Mouse (Mus musculus) layer of hippocampus, adult 18-20 months (tissue): ENCODE measurements at regions not wholly inside any gene's neighbourhood (a gene's known extent, or its start where the extent isn't known, plus 50 kb on each side); places are given as distances from the start of the nearest gene placed in this dataset.

Source experiments
- DNase-seq, 2 experiments: peaks; one replicate each; pipeline ENCODE4 v3.0.0; 2022; ENCODE audit warnings: low spot score in 2 of 2

GRCm38 (mm10) chr8:107642241-107642640, 54.0 kb upstream of the Psmd7 start:
- no peak for DNase-seq

- no peak for DNase-seq
Measured at GRCm38 (mm10) chr8:107647936-107648335, 59.7 kb upstream of the Psmd7 start.

DNA sequence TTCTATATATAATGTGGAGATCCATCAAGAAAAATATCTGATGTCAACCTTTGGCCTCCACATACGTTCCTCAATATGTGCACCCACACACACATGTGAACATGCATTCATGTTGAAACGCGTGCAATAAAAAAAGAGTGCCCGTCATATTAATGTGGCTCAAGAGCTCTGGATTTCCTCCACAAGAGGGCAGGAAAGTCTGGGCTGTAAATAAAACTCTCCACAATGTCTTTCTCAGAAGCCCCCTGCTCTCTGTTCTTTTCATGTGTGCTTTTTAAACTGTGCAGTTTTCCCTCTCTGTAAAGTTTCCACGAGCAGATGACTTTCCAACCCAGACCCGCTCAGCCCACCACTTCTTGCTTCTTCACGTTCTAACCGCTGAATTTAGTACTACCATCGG, 62.0 kb upstream of the Psmd7 start:
- no peak for DNase-seq

DNA sequence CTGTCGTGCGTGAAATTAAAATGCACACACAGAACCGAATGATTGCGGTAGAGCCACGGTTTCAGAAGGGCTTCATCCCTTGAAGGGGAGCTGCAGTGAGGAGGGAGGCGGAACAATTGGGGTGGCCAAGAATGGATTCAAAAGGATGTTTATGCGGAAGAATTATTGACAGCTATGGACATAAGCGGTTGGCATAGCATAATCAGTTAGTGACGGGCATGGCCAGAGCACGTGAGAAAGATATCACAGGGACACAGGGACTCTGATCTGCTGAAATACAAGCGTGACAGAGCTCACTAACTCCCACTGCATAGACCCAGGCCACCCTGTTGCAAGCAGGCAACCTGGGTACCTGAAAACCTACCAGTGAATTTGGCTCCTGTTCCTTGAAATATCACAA, 63.2 kb upstream of the Psmd7 start:
- no peak for DNase-seq

- DNase-seq, result no peak
Measured at GRCm38 (mm10) chr8:107652226-107652625, 64.0 kb upstream of the Psmd7 start.

GRCm38 (mm10) chr8:107653711-107654110, 65.4 kb upstream of the Psmd7 start:
- DNase-seq, result no peak

DNA sequence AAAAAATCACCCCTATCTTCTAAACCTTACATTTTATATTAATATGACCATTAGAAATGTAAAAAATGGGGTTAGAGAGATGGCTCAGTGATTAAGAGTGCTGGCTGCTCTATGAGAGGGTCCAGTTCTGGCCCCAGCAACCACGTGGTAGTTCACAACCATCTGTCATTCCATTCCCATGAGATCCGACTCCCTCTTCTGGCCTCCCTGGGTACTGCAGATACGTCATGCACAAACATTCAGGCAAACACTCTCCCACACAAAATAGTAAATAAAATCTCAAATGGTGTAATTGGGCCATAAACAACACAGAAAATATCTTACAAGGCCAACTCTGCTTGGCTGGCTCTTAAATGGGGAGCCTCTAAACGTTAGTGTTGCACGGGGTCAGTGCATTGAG, 68.4 kb upstream of the Psmd7 start:
- no peak for DNase-seq

- DNase-seq, result no peak
Measured at GRCm38 (mm10) chr8:107657741-107658140, 69.5 kb upstream of the Psmd7 start.

GRCm38 (mm10) chr8:107658386-107658785, 70.1 kb upstream of the Psmd7 start:
- no peak for DNase-seq

DNA sequence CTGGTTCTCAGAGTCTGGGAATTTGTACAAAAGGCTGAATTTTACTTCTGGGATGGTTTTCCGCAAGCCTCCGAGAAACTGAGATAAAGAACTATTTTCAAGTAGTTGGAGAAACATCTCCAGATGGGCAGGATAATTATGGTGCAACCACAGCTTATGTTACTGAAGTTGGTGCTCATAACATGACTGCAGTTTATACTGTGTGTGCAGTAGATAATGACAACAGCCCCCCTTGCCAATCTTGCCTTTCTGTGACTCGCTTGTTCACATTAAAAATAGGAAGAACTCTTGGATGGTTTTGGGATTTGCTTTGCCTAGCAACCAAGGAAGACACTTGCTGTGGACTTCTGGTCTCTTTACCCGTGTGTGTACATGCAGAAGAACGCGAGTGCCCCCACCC, 72.4 kb upstream of the Psmd7 start:
- peak in 1 of 2 experiments; percentile 10 for DNase-seq

DNA sequence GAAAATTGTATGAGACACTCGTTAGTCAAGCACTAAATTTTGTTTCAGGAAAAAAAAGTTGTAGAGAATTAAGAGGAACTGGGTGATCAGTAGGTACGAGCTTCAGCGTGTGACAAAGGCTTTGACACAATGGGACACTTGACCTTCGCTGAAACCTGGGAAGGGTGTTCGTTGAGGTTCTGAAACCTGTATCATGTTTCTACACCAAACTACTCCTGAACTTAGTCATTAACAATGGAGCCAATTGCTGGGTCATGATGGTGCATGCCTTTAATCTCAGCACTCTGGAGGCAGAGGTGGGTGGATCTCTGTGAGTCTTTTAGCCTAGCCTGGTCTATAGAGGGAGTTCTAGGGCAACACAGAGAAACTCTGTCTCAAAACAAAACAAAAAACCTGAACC, 81.3 kb upstream of the Psmd7 start:
- no peak for DNase-seq

DNA sequence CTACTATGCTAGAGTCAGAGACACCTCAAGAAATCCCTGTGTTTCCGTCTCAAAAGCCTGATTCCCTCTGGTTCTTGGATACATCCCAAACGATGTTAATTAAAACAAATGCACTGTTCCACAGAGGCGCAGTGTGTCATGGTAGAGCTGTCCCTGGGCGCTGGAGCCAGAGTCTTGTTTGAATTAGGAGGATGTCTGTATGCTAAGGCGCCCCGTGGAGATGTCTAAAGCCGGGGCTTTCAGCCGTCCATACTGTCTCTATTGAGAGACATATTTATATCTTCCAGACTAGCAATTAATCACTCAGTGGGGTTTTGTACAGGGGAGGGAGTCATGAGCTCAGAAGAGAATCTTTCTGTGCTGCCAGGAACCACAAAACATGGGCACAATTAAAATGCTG, 83.2 kb upstream of the Psmd7 start:
- no peak for DNase-seq

GRCm38 (mm10) chr8:107672691-107673090, 84.4 kb upstream of the Psmd7 start:
- DNase-seq, result no peak

GRCm38 (mm10) chr8:107682066-107682465, 93.8 kb upstream of the Psmd7 start:
- DNase-seq, result no peak

DNA sequence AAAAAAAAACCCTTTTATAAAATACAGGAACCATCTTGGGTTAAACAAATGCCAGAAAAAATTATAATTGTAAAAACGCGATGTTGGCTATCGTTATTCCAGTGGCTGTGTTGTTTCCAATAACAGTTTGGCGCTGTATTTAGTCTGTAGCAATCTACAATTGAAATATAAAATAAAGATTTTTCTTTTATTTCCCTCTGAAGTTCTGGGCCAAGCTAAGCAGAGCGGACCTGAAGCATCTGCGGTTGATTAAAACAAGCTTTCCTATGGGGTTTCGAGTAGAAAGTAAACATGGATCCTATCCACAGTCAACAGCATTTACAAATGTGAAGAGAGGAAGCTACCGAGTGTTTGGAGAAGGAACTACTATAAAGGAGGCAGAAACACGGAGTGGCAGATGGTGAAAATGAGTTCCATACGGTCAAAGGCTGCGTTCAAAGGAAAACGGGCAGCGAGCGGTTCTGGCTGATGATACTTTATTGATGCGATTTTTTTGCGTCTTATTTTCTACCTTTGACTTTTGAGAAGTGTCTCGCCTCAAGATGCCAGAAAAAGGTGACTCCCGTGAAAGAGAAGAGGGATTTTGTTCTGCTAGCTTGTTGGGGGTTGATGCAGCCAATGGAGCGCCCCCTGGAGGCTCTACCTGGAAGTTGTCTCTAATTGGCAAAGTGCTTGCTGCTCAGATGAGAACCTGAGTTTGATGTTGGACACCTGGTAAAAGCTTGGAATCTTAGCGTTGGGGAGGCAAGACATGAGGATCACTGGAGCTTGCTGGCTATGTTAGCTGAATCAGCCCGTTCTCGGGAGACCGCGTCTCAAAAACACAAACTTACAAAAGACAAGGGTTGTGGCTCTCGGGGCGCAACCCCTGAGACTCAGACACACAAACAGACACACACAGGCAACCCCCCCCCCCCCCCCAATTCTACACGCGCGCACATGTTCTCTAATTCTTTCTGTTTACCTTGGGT, 96.7 kb upstream of the Psmd7 start:
- DNase-seq, result peak; percentile 10 to 63

DNA sequence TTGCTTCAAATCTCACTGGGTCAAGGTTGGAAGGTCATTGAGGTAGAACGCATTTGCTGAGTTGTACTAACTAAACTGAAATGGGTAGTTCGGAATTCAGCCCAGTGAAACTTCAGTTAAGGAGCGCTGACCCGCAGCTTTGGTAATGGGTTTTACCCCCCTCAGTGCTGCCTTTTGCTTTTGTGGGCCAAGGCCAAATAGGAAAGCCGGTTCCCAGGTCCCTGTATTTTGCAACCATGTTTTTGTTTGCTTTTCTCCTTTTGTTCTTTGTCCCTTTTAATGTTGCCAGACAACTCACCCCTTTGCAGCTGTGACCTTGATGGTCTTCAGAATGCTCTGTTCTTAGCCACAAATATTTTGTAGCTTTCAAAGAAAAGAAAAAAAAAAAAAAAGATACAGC, 98.7 kb upstream of the Psmd7 start:
- no peak for DNase-seq

GRCm38 (mm10) chr8:107687529-107687928, 99.3 kb upstream of the Psmd7 start:
- DNase-seq, result peak in 1 of 2 experiments; percentile 19

- no peak for DNase-seq
Measured at GRCm38 (mm10) chr8:107689020-107689419, 100.8 kb upstream of the Psmd7 start.

- peak; percentile 9 to 43 for DNase-seq
Measured at GRCm38 (mm10) chr8:107691251-107691650, 103.0 kb upstream of the Psmd7 start.

- DNase-seq, result no peak
Measured at GRCm38 (mm10) chr8:107696384-107697346, 108.4 kb upstream of the Psmd7 start.

DNA sequence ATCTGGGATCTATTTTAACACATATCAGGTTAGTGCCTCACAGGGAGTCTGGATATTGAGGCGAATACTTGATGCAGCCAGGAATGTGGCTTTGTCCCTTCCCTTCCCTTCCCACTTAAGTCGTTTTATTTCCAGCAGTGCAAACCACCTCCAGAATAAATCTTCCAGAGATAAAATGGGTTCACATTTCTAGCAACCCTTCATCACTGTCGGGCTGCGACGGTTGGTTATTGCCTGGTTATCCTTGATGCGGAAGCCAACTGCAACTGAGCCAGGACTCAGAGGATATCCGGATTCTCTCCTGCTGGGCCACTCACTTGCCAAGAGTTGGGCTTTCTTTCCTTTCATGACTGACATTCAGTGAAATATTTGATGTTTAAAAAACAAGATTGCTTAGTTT, 111.0 kb upstream of the Psmd7 start:
- no peak for DNase-seq

- no peak for DNase-seq
Measured at GRCm38 (mm10) chr8:107699759-107700158, 111.5 kb upstream of the Psmd7 start.
